Mouse (Mus musculus): ENCODE measurements around the gene Acsl5. TPM values are rescaled to one million over a fixed set of nuclear protein-coding genes. Genes with fewer than 3 reads are reported as not detected.

Gene Acsl5
- total and polyA plus RNA-seq, 3 experiments, result 10.4 to 324 (median 86.1) TPM

DNA sequence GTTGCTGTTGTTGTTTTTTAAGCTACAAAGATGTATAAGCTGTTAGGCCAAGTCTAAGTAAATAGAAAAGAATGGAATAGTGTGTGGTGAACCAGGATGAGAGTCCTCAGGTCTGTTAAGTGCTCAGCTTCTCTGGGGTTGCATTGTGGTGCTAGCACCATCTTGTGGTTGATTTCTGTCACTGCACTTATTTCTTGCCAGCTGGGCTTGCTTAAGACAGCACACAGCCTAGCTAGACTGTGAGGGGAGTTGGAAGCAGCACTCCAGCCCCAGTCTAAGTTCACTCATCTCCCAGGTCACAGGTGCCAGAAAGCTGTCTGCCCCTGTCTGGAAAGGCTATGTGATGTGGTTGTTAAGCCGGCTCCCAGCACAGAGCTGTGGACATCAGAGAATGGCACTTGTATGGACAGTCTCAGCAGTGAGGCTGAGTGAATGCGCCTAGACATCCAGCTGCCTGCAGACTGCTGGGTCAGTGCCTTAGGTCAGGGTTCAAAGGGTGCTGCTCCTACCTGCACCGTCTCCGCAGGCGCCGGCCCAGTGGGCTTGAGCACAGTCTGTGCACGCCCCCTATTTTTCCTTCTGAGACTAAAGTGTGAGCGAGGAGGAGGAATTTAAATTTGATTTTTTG is 81.0 kb downstream of the Acsl5 start:
- DNase-seq, result peak; percentile 69

DNA sequence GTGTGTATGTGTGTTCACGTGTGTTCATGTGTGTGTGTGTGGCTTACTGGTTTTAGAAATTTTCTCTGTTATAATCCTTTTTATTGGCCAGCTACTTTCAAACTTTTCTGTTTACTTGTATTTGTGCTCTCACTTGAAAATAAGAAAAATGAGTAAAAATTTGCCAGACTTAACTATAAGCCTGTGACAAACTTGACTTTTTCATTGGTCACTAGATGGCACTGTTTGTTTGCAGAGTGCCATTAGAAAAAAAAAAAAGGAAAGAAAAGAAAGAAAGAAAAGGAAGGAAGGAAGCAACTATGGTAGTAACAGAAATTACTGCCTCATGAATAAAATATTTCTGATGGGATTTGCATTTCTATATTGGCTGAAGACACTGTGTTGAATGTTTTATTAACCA is 84.1 kb downstream of the Acsl5 start:
- DNase-seq, result no peak

DNA sequence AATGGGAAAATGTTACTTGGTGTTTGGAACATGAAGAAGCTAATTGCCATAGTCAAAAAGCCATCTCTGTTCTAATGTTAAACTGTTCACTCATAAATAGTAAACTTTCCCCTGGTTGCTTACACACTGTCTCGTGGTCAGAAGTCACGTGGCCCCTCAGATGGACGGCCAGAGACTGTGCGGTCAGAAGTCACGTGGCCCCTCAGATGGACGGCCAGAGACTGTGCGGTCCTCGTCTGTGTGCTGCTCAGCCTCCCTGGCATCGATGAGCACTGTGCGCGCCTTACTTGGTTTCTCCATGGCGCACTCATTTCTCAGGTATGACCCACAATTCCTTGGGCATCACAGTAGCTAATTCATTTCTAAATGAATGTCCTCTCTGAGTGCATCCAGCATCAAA is 84.7 kb downstream of the Acsl5 start:
- DNase-seq, result no peak

- DNase-seq, result no peak
Measured at GRCm38 (mm10) chr19:55337066-55337465, 85.3 kb downstream of the Acsl5 start.

GRCm38 (mm10) chr19:55337664-55338063 is 85.9 kb downstream of the Acsl5 start:
- DNase-seq, result no peak

- DNase-seq, result no peak
Measured at GRCm38 (mm10) chr19:55340521-55340920, 88.8 kb downstream of the Acsl5 start.

DNA sequence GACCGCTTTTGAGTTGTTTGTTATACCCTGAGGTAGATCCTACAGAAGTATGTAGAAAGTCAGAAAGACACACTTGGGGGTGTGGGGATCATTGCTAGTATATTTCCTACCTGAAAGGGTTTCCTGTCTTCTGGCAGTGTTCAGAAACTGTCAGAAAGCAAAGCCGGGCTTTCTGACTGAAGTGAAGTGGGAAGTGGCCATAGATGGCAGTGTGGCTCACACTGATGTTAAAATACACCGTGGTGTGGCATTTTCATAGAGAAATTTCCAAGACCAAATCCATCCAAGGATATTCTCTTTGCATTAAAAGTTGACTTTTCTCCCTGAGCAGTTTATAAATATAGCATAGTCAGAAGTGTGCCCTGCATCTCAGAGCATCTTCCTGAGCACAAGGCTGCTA is 89.6 kb downstream of the Acsl5 start:
- no peak for DNase-seq

GRCm38 (mm10) chr19:55342423-55342822 is 90.7 kb downstream of the Acsl5 start:
- no peak for DNase-seq

DNA sequence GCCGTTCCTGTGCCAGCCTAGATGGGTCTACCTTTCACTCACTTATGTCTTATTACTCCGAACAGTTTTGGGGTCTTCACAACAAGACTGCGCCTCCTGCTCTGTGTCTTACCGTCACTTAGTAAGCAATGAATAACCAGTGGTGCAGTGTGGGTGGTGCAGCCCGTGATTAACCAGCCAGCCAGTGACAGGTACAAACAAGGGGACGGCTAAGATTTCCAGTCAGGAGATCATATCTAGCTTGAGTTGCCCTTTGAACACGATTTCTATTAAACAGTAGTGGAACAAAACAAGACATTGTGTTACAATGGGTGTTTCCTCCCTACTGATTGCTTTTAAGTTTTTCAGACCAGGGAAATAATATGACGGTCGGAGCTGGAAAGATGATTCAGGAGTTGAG is 91.5 kb downstream of the Acsl5 start:
- no peak for DNase-seq

Other genes with a start within 250 kb of the Acsl5 start
- gene Gpam, start 124.7 kb upstream of the Acsl5 start, total RNA-seq (2021), result 100 to 1,000 TPM; 199 to 552 TPM
- gene Gpam, start 124.7 kb upstream of the Acsl5 start, polyA plus RNA-seq (2012; rRNA removed), result 134 and 233 TPM in 2 replicates
- gene Tectb, start 71.2 kb upstream of the Acsl5 start, total RNA-seq (2021), result under 1 TPM; 0.41 to 0.89 TPM
- gene Tectb, start 71.2 kb upstream of the Acsl5 start, polyA plus RNA-seq (2012; rRNA removed), result 0.04 TPM in 1 of 2 replicates, not detected in the other
- not detected for gene Gucy2g, start 10.7 kb upstream of the Acsl5 start, total RNA-seq (2021)
- gene Gucy2g, start 10.7 kb upstream of the Acsl5 start, polyA plus RNA-seq (2012; rRNA removed), result 0.03 TPM in 1 of 2 replicates, not detected in the other
- gene Zdhhc6, start 64.1 kb downstream of the Acsl5 start, total RNA-seq (2021), result 10 to 100 TPM; 38.0 to 41.9 TPM
- gene Zdhhc6, start 64.1 kb downstream of the Acsl5 start, polyA plus RNA-seq (2012; rRNA removed), result 5.2 and 6.1 TPM in 2 replicates
- 10 to 100 TPM; 34.2 to 39.6 TPM for gene Vti1a, start 64.4 kb downstream of the Acsl5 start, total RNA-seq (2021)
- gene Vti1a, start 64.4 kb downstream of the Acsl5 start, polyA plus RNA-seq (2012; rRNA removed), result 12.7 and 13.4 TPM in 2 replicates